Mouse (Mus musculus) MN1 (cell line): ENCODE results near the gene Nfix.
"Not testable (repeated sequence)": the region's sequence is repeated elsewhere in the genome, so short reads cannot be mapped to it uniquely, and the experiment has no call there.

Experiments
- DNase-seq: peaks from one replicate; pipeline ENCODE4 v3.0.0-alpha.2; 2016; ENCODE audit warnings: low spot score

Gene Nfix

DNA sequence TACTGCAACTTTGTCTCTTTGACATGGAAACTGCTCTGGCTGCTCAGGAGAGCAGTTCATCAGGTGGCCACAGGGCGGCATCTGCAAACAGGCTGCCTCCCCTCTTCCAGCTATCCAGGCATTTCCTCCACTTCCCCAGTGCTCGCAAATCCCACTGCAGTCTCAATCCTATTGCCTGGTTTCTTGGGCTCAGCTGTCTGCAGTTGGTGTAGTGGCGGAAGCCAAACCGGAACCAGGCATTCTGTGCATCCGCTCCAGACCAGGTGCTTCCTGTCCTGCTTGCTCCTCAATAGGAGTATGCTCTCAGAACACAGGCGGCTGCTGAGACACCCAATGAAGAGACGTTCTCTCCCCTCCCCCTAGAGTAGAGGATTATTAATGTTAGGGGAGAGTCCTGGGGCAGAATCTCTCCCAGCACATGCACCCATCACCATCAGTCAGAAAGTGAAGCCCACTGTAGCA, 100.3 kb downstream of the Nfix start:
- peak; percentile 71 for DNase-seq

DNA sequence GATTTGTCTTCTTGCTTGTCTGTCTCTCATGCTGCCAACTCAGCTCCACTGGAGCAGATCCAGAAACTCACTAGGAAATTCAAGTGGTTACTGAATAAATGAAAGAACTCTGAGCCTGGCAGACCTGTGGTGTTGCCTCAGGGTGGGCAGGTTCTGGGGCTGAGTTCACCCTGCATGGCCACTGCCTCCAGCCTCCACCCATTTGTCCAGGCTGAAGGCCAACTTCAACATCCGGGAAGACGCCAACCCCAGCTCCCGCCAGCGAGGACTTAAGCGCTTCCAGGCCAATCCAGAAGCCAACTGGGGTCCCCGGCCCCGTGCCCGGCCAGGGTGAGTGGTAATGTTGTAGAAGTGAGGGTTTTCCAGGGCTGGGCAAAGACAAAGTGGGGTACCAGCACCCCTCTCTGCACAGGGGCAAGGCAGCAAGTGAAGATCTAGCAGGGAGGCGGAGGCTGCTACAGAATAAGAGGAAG, 101.2 kb downstream of the Nfix start:
- no peak for DNase-seq

GRCm38 (mm10) chr8:84698288-84698687, 101.9 kb downstream of the Nfix start:
- no peak for DNase-seq

DNA sequence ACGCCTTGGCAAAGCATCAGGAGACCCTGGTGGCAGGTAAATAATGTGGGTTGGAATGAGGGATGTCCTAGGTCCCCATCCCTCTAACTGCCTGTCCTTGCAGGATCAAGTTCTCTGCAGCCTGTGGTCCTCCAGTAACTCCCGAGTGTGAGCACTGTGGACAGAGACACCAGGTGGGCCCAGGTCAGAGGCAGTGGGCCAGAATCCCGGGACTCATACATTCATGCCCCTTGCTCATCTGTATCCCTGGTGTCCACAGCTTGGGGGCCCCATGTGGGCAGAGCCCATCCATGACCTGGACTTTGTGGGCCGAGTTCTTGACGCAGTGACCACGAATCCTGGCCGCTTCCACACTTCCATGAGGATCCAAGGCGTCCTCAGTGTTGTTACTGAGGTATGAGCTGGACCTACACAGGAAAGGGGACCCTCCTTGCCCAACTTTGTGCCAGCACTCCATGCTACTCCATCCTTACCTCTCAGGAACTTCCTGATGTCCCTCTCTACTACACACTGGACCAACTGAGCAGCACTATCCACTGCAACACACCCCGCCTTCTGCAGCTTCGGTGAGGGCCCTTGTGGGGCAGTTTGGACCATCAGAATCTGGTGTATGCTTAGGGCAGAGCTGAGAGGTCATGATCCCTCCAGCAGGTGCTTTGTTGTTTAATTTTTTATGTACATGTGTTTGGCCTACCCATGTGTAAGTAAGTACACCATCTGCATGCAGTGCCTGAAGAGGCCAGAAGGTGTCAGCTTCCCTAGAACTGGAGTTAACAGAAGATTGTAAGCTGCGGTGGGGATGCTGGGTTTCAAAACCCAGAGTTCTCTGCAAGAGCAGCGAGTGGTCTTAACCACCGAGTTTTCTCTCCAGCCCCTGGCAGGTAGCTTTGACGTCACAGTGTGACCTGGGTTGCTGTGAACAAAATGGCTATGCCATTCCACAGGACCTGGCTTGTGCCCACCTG, 102.7 kb downstream of the Nfix start:
- DNase-seq = peak; percentile 58

DNA sequence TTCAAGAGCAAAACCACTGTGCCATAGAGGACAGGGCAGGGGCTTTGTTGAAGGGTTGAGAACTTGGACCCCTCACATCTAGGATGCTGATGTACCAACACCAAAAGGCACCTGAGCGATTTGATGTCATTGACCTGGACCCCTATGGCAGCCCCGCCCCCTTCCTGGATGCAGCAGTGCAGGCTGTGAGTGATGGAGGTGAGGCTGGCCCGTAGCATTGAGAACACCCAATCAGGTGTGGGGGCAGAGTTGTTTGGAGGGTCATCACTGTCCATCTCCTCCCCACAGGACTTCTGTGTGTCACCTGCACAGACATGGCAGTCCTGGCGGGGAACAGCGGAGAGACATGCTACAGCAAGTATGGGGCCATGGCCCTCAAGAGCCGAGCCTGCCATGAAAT, 105.0 kb downstream of the Nfix start:
- DNase-seq = no peak

DNA sequence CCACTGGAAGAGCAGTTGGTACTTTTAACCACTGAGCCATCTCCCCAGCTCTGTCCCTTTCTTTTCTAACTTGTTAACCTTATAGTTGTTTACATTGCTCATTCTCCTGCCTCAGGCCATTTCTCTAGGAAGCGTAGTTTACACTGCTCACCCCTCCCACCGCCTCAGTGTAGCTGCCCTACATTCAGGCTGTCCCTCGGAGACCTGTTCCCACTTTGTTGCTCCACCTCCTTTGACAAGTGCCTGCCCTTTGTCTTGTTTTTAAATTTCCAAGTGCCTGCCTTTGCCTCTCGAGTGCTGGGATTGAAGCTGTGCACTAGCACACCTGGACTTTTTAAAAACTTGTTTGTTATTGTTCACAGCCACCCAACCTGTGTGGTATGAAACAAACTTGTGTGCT, 106.8 kb downstream of the Nfix start:
- no peak for DNase-seq

GRCm38 (mm10) chr8:84689091-84689915, 110.8 kb downstream of the Nfix start:
- DNase-seq = peak; percentile 95

DNA sequence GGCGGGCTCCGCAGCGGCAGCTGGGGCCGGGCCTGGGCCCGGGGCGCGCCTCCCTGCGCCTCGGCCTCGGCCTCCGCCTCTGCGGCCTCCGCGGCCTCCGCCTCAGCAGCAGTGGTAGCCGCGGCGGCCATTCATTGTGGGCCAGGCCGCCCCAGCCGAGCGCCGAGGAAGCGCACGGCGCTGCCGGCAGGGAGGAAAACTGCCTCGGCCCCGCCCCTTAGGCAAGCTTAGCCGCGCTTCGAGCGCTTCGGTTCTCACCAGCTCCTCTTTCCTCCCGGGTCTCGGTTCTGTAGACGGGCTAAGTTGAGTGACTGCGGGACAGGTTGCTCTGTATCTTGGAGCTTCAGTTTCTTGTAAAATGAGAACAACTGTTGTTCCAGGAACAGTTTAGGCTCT, 112.4 kb downstream of the Nfix start, which contains the start of gene Nacc1:
Gene Nacc1 (minus strand): TSS at position 158 of the 396 bp plus-strand sequence.
- peak; percentile 93 for DNase-seq

GRCm38 (mm10) chr8:84687003-84687704, 113.0 kb downstream of the Nfix start:
- peak; percentile 61 for DNase-seq

DNA sequence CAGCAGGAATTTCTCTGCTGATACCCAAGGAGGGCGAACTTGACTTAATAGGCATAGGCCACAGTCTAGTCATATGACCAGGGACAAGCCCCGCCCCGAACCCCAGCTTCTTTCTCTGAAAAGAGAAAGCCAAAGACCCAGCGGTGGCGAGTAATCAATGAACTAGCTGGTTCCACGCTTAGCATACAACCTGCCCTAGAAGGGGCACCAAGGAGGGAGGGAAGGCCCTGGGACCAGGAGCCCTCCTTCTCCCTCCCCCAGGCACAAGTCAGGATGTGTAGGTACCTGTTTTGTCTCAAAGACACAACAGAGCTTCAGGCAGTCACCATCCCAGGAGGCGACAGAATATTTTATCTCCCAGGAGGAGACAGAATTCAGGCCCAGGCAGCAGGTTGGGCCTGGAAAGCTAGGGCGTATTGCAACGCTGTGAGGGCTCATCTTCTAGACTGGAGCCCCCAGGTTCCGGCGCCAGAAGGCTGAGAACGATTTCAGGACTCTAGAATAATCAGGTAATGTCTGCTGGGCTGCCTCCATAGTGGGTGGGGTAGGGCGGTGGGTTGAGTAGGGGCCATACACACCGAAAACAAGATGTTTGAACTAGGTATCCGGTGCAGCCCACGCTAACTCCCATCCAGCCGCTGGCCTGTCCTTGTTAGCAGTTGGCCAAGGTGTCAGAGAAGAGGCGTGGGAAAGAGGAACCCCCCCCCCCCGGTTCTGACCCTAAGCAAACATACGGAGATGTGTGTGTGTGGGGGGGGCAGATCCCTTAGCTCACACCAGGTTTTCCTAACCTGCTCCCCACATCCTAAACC, 113.7 kb downstream of the Nfix start, which contains the start of gene Trmt1:
Gene Trmt1 (plus strand): TSS at position 117 of the 812 bp plus-strand sequence.
- peak; percentile 46 for DNase-seq

GRCm38 (mm10) chr8:84684537-84684936, 115.6 kb downstream of the Nfix start:
- no peak for DNase-seq

DNA sequence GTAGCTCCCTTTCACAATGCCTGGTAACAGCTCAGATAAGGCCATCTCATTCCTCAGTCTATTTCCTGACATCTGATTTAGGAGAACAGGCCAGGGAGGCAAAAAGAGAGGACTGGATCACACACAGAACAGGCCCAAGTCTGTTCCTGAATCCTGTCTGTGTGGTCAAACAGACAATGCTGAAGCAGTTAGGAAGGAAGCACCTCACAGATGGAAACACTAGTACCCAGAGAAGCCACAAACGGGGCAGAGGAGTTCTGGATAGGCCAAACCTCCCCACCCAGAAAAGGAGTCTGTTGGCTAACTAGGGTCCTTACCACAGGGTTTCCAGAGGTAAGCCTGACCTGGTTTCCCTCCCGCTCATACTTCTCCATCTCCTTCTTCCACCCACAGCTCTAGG, 117.9 kb downstream of the Nfix start:
- DNase-seq = no peak

DNA sequence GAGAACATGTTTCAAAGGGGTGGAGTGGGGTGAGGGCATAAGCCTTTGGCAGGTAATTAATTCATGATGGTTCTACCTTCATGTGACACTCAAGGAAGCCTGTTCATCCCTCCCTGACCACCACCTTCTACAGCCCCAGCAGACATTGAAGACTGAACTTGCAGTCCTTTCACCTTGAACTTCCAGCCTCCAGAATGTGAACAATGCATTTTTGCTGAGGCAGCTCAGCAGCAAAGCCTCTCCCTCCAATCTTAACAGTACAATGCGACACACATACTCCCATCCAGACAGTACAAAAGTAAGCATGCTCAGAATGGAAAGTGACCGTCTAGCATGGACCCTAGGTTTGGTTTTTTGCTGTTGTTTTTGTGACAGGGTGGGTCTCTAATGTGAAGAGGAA, 118.7 kb downstream of the Nfix start:
- DNase-seq = no peak

DNA sequence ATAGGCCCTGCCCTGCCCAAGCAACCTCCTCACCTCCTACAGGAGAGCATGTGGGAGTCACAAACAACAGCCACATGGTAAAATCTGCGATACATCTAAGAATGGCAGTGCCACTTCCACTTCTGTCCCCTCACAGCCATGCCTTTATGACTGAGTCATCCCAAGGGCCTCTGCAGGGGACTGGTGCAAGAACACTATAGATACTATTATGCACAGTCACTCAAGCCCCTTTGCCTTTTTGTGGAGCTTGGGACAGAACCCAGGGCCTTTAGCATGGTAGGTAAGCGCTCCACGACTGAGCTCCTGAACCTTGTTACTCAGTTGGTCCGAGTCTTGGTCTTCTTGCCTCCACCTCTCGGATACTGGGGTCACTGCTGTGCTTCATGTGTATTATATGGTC, 122.8 kb downstream of the Nfix start:
- no peak for DNase-seq

DNA sequence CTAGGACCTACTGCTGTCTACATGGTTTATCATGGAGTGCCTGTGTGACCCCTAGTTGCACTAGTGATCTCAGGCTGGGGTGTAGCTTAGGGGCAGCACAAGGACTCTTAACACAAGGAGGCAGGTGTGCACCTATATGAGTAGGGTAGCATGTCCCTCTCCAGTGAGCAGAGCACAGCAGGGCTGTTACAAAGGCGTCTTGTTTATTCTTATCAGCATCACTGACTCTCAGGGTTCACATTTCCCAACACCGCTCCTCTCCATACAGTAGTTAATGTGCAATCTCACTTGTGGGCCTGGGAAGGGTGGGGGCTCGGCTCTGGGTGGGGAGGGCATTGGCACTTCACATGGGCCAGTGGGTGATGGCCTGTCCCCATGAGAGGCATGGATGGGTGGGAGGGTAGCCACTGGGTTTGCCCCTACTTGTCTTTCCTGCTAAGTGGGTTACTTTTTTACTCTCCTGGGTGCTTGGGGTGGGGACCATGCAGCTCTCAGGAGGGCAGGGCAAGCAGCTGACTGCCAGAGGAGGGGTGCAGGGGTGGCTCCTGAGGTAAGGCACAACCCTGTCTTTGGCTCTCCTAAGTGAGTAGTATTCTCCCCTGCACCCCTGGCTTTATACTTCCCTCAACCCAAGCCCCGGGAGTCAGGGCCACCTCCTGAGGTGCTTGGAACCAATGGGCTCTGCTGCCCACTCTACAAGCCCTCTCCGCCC, 129.7 kb downstream of the Nfix start:
- not testable (repeated sequence) for DNase-seq

DNA sequence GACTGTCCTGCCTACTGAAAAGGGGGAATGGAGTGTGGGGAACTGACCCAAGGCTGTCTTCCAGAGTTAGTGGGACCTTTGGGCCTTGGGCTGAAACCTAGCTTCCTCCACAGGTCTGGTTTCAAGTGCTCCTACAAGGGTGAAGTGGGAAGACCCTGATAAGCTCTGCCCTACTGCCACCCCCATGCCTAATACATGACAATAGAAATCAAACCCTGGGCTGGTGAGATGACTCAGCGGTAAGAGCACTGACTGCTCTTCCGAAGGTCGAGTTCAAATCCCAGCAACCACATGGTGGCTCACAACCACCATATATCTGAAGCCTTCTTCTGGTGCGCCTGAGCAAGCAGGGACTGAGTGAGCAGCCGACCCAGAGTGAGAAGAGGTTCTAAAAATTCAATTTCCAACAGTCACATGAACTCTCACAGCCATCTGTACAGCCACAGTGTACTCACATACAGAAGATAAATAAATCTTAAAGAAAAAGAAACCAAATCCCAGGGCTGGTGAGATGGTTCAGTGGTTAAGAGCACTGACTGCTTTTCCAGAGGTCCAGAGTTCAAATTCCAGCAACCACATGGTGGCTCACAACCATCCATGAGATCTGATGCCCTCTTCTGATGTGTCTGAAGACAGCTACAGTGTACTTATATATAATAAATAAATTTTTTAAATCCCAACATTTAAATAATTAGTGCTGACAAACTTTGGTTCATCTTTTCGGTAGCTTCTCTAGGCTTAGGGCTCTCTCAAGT, 131.2 kb downstream of the Nfix start:
- DNase-seq = no peak

DNA sequence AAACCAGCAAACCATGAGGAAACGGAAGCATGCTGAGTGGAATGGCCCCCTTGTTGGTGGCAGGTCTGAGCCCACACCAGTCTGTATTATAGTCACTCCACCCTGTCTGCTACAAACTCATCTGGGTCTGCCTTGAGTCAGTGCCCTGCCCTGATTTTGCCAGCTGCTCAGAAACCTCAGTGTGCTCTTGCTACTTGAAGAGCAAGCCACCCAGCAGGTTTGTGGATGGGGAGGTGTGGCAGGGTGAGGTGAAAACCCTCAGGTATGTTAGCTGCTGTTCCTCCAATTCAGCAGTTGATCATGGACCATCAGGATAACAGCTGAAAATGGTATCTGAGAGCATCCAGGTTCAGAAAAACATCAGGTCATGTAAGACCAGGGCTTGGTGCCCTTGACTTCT, 132.1 kb downstream of the Nfix start:
- DNase-seq = no peak

GRCm38 (mm10) chr8:84665385-84665893, 134.7 kb downstream of the Nfix start:
- no peak for DNase-seq
